Mouse (Mus musculus): ENCODE data around the gene Pitpnm2. TPM values are rescaled to one million over a fixed set of nuclear protein-coding genes. Genes with fewer than 3 reads are reported as not detected.

The Pitpnm2 gene
- polyA plus RNA-seq, 1 experiment: 17.3 TPM

DNA sequence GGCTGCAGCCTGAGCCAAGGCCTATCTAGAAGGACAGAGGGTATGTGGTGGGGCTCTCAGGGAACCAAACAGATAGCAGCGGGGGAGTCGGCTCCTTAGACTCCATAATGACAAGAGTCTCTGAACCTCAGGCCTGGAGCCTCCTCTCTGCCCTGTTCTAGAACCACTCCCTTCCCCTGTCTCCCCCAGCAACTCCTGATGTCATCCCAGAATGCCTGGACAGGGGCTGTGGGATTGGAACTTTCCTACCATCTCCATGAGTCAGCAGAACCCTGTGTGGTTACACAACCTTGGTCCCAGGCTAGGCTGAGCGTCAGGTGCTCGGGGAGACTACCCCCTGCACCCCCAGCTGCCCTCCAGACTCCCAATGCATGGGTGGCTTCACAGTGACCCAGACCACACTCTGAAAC lies 60.0 kb downstream of the Pitpnm2 start:
- DNase-seq: no peak
- no peaks in the 10 kb centered on the region for H3K27me3 ChIP-seq (replicated peaks; ENCODE audit: control insufficient read depth, insufficient read depth, low read length)
- no peaks in the 10 kb centered on the region for H3K36me3 ChIP-seq (ENCODE audit: control insufficient read depth, insufficient read depth, low read length)
- TF ChIP-seq POLR2A (IDR thresholded peaks at IDR 0.05; ENCODE audit: low read depth, low read length) (no peak), CTCF (conservative IDR thresholded peaks at IDR 0.05; ENCODE audit: insufficient read depth, insufficient read length, low read depth, low read length) (no peak)
- H3K27ac ChIP-seq (ENCODE audit: insufficient read depth, low read depth, low read length): no peak overlapping the region
- peaks cover 7% of the 10 kb centered on the region; the same call in 1 of the 2 replicates for H3K4me1 ChIP-seq (ENCODE audit: control insufficient read depth, insufficient read depth, low read length)
- no peak overlapping the region for H3K4me3 ChIP-seq (ENCODE audit: insufficient read depth, low read depth, low read length)
- 71% methylated on average over 4 of the region's 4 CpGs for WGBS

DNA sequence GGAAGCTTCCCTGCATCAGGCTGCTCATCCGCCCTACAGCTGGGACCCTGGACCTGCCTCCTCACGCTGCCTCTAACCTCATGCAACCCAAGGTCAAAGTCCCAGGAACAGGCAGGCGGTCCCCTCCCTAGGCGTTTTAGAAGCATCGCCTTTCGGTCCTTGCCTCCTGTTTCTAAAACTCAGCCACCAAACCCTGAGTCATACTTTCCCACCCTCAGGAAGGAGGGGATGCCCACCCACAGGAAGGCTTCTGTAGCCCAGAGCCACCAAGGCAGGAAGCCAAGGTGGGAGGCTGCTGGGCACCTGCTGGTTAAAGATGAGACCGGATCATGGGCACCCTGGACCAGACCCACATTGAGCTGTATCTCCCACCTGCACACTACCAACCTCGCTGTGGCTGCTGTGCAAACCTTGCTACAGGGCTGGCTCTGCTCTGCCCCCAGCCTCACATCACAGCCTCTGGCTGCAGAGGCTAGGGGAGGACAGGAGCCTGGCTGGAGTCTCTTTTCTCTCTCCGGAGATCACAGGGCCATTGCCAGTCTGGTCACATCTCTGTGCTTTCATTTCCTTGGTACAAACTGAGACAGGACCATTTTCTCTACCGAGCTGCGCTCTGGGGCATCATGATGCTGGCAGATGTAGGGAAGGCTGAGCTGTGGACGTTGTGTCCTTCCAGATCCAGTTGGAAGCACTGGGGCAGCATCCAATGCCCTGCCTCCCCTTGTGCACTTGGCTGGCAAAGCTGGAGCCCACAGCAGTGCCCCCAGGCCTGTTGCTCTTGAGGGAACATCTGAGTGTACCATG lies 61.9 kb downstream of the Pitpnm2 start:
- Histone ChIP-seq H3K4me3 (ENCODE audit: insufficient read depth, low read depth, low read length) (no peak overlapping the region), H3K36me3 (ENCODE audit: control insufficient read depth, insufficient read depth, low read length) (no peaks in the 10 kb centered on the region), H3K27ac (ENCODE audit: insufficient read depth, low read depth, low read length) (no peak overlapping the region), H3K27me3 (replicated peaks; ENCODE audit: control insufficient read depth, insufficient read depth, low read length) (no peaks in the 10 kb centered on the region), H3K4me1 (ENCODE audit: control insufficient read depth, insufficient read depth, low read length) (no peaks in the 10 kb centered on the region)
- WGBS: 52% methylated on average over 12 of the region's 12 CpGs
- no peak for TF ChIP-seq CTCF (conservative IDR thresholded peaks at IDR 0.05; ENCODE audit: insufficient read depth, insufficient read length, low read depth, low read length)
- no peak for TF ChIP-seq POLR2A (IDR thresholded peaks at IDR 0.05; ENCODE audit: low read depth, low read length)
- DNase-seq: peak; percentile 45

GRCm38 (mm10) chr5:124186981-124187507 lies 62.5 kb downstream of the Pitpnm2 start:
- H3K27ac ChIP-seq (ENCODE audit: insufficient read depth, low read depth, low read length): no peak overlapping the region
- 50% methylated on average over 22 of the region's 22 CpGs for WGBS
- TF ChIP-seq CTCF (conservative IDR thresholded peaks at IDR 0.05; ENCODE audit: insufficient read depth, insufficient read length, low read depth, low read length) (no peak), POLR2A (IDR thresholded peaks at IDR 0.05; ENCODE audit: low read depth, low read length) (no peak)

GRCm38 (mm10) chr5:124186465-124186854 lies 63.1 kb downstream of the Pitpnm2 start:
- no peak for DNase-seq
- Histone ChIP-seq H3K27me3 (replicated peaks; ENCODE audit: control insufficient read depth, insufficient read depth, low read length) (no peaks in the 10 kb centered on the region), H3K4me3 (ENCODE audit: insufficient read depth, low read depth, low read length) (no peak overlapping the region), H3K4me1 (ENCODE audit: control insufficient read depth, insufficient read depth, low read length) (no peaks in the 10 kb centered on the region), H3K36me3 (ENCODE audit: control insufficient read depth, insufficient read depth, low read length) (no peaks in the 10 kb centered on the region), H3K27ac (ENCODE audit: insufficient read depth, low read depth, low read length) (no peak overlapping the region)
- WGBS: 69% methylated on average over 10 of the region's 10 CpGs
- TF ChIP-seq POLR2A (IDR thresholded peaks at IDR 0.05; ENCODE audit: low read depth, low read length): no peak
- TF ChIP-seq CTCF (conservative IDR thresholded peaks at IDR 0.05; ENCODE audit: insufficient read depth, insufficient read length, low read depth, low read length): no peak; the same call in 1 of the 2 replicates

More at GRCm38 (mm10) chr5:124186981-124187507, 62.5 kb downstream of the Pitpnm2 start:
- DNase-seq: no peak
- no peak overlapping the region for H3K4me3 ChIP-seq (ENCODE audit: insufficient read depth, low read depth, low read length)
- no peaks in the 10 kb centered on the region for H3K36me3 ChIP-seq (ENCODE audit: control insufficient read depth, insufficient read depth, low read length)
- no peaks in the 10 kb centered on the region for H3K27me3 ChIP-seq (replicated peaks; ENCODE audit: control insufficient read depth, insufficient read depth, low read length)
- H3K4me1 ChIP-seq (ENCODE audit: control insufficient read depth, insufficient read depth, low read length): no peaks in the 10 kb centered on the region

GRCm38 (mm10) chr5:124185706-124186464 lies 63.7 kb downstream of the Pitpnm2 start:
- no peak overlapping the region for H3K27ac ChIP-seq (ENCODE audit: insufficient read depth, low read depth, low read length)
- H3K4me3 ChIP-seq (ENCODE audit: insufficient read depth, low read depth, low read length): no peak overlapping the region
- H3K36me3 ChIP-seq (ENCODE audit: control insufficient read depth, insufficient read depth, low read length): no peaks in the 10 kb centered on the region
- TF ChIP-seq CTCF (conservative IDR thresholded peaks at IDR 0.05; ENCODE audit: insufficient read depth, insufficient read length, low read depth, low read length) (no peak), POLR2A (IDR thresholded peaks at IDR 0.05; ENCODE audit: low read depth, low read length) (no peak)
- H3K4me1 ChIP-seq (ENCODE audit: control insufficient read depth, insufficient read depth, low read length): no peaks in the 10 kb centered on the region
- DNase-seq: no peak
- H3K27me3 ChIP-seq (replicated peaks; ENCODE audit: control insufficient read depth, insufficient read depth, low read length): no peaks in the 10 kb centered on the region
- WGBS: 81% methylated on average over 15 of the region's 15 CpGs

DNA sequence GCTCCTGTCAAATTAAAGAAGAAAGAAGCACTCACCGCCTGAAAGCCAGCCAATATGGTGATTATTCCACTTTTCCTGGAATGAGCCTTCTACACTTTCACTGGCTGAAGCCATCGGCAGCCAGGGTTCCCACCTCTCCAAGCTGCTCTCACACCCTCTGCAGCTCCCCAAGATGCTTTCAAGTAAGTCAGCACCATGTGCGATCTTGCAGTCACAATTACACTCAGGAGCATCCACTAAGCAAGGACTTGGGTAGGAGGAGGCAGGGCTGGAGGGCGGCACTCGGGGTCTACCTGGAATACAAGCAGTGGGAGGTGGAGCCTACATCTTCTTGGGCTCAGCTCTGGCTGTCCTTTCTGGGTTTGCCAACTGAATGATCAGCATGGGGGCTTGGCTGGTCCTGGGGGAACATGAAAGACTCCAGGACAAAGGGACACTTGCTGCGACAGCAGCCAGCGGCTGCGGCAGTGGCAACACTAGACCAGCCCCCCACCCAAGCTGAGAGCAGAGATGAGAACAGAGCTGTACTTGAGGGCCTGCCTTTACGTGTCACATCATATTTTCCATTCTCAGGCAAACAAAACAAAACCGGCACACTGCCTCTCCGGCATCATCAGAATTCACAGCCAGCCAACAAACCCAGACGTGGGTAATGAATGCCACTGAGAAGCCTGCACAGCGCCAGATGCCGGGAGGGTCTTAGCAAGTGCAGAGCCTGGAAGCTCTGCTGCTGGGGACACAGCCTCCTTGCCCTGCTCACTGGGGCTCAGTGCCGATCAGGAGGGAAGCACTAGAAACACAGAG lies 64.5 kb downstream of the Pitpnm2 start:
- H3K4me1 ChIP-seq (ENCODE audit: control insufficient read depth, insufficient read depth, low read length): no peaks in the 10 kb centered on the region
- TF ChIP-seq CTCF (conservative IDR thresholded peaks at IDR 0.05; ENCODE audit: insufficient read depth, insufficient read length, low read depth, low read length) (no peak), POLR2A (IDR thresholded peaks at IDR 0.05; ENCODE audit: low read depth, low read length) (no peak)
- WGBS: 64% methylated on average over 15 of the region's 15 CpGs
- H3K27ac ChIP-seq (ENCODE audit: insufficient read depth, low read depth, low read length): no peak overlapping the region
- no peak overlapping the region for H3K4me3 ChIP-seq (ENCODE audit: insufficient read depth, low read depth, low read length)
- no peaks in the 10 kb centered on the region for H3K36me3 ChIP-seq (ENCODE audit: control insufficient read depth, insufficient read depth, low read length)
- no peak for DNase-seq
- no peaks in the 10 kb centered on the region for H3K27me3 ChIP-seq (replicated peaks; ENCODE audit: control insufficient read depth, insufficient read depth, low read length)
